Mouse (Mus musculus) liver, embryonic 13.5 days (tissue): ENCODE measurements around the gene Zfhx3. TPM values are rescaled to one million over a fixed set of nuclear protein-coding genes. Genes with fewer than 3 reads are reported as not detected.

ENCODE experiments used
- ATAC-seq: fragments of 200-750 bp; cut with Nextera tagmentation; 2 replicates; pipeline ENCODE4 v1.8.0; 2017; ENCODE audit warnings: low read depth, mild to moderate bottlenecking, moderate number of reproducible peaks, moderate library complexity
- DNase-seq: peaks from one replicate; pipeline ENCODE4 v3.0.0; 2022
- H3K27ac ChIP-seq: fragments of 300-500 bp; sonication (generic); 2 replicates; pipeline ENCODE4 v1.5.1; 2015; ENCODE audit warnings: moderate library complexity, mild to moderate bottlenecking, inconsistent platforms
- H3K27me3 ChIP-seq: fragments of 300-500 bp; sonication (generic); 2 replicates; pipeline ENCODE4 v1.6.1; 2015; ENCODE audit warnings: mild to moderate bottlenecking, inconsistent platforms
- H3K36me3 ChIP-seq: fragments of 300-500 bp; sonication (generic); 2 replicates; pipeline ENCODE4 v1.6.1; 2015; ENCODE audit warnings: mild to moderate bottlenecking, inconsistent platforms
- H3K4me1 ChIP-seq: fragments of 300-500 bp; sonication (generic); replicated peaks from 2 replicates; pipeline ENCODE4 v1.6.1; 2015; ENCODE audit warnings: inconsistent platforms
- H3K4me2 ChIP-seq: fragments of 300-500 bp; sonication (generic); 2 replicates; pipeline ENCODE4 v1.6.1; 2015; ENCODE audit warnings: inconsistent platforms, mild to moderate bottlenecking, moderate library complexity
- H3K4me3 ChIP-seq: fragments of 300-500 bp; sonication (generic); replicated peaks from 2 replicates; pipeline ENCODE4 v1.5.1; 2015; ENCODE audit warnings: mild to moderate bottlenecking, inconsistent platforms
- H3K9ac ChIP-seq: fragments of 300-500 bp; sonication (generic); 2 replicates; pipeline ENCODE4 v1.6.1; 2015; ENCODE audit warnings: mild to moderate bottlenecking, inconsistent platforms
- H3K9me3 ChIP-seq: fragments of 300-500 bp; sonication (generic); replicated peaks from 2 replicates; pipeline ENCODE4 v1.6.1; 2016; ENCODE audit warnings: inconsistent platforms
- WGBS: fragments of 180-500 bp; shearing (Covaris S2); methylation state at CpG from one replicate; pipeline ENCODE4 v1.1.7; 2015; ENCODE audit not compliant: insufficient replicate concordance; 5-methylcytosine and 5-hydroxymethylcytosine counted together
- polyA plus RNA-seq: library from polyadenylated mRNA; unstranded; fragments of >200 nt; fragmentation: Nextera tagmentation; extraction: Ambion mirVana; gene quantifications from 2 replicates; pipeline ENCODE4 v1.2.1, GENCODE M21; 2015

Gene Zfhx3
- polyA plus RNA-seq, 1 experiment from 2014 or later = 1.0 TPM

- no peak overlapping the region for H3K4me3 ChIP-seq
- H3K36me3 ChIP-seq = no peaks in the 10 kb centered on the region
- no peak overlapping the region for H3K9ac ChIP-seq
- H3K27ac ChIP-seq = no peak overlapping the region
- no peak overlapping the region for H3K4me2 ChIP-seq
- ATAC-seq (no peak), DNase-seq (no peak)
- peaks cover 22% of the 10 kb centered on the region for H3K4me1 ChIP-seq
- no peaks in the 10 kb centered on the region for H3K27me3 ChIP-seq
- no peaks in the 10 kb centered on the region for H3K9me3 ChIP-seq
- WGBS = 71% methylated on average over 9 of the region's 9 CpGs
Measured at GRCm38 (mm10) chr8:108750806-108751205, 808.4 kb downstream of the Zfhx3 start.

- H3K27ac ChIP-seq = no peak overlapping the region
- ATAC-seq = no peak
- H3K4me2 ChIP-seq = no peak overlapping the region
- H3K9me3 ChIP-seq = no peaks in the 10 kb centered on the region
- DNase-seq = no peak
- H3K9ac ChIP-seq = no peak overlapping the region
- no peaks in the 10 kb centered on the region for H3K36me3 ChIP-seq
- H3K27me3 ChIP-seq = no peaks in the 10 kb centered on the region
- H3K4me1 ChIP-seq = peaks cover 18% of the 10 kb centered on the region
- 73% methylated on average over 6 of the region's 6 CpGs for WGBS
- H3K4me3 ChIP-seq = no peak overlapping the region
Measured at GRCm38 (mm10) chr8:108754556-108754955, 812.1 kb downstream of the Zfhx3 start.

GRCm38 (mm10) chr8:108755400-108756325 lies 813.2 kb downstream of the Zfhx3 start:
- Histone ChIP-seq H3K4me3 (no peak overlapping the region), H3K9ac (no peak overlapping the region), H3K4me1 (peaks cover 23% of the 10 kb centered on the region), H3K27ac (no peak overlapping the region), H3K27me3 (no peaks in the 10 kb centered on the region), H3K9me3 (no peaks in the 10 kb centered on the region), H3K36me3 (no peaks in the 10 kb centered on the region), H3K4me2 (no peak overlapping the region)
- 79% methylated on average over 19 of the region's 19 CpGs for WGBS
- DNase-seq (no peak), ATAC-seq (no peak)

DNA sequence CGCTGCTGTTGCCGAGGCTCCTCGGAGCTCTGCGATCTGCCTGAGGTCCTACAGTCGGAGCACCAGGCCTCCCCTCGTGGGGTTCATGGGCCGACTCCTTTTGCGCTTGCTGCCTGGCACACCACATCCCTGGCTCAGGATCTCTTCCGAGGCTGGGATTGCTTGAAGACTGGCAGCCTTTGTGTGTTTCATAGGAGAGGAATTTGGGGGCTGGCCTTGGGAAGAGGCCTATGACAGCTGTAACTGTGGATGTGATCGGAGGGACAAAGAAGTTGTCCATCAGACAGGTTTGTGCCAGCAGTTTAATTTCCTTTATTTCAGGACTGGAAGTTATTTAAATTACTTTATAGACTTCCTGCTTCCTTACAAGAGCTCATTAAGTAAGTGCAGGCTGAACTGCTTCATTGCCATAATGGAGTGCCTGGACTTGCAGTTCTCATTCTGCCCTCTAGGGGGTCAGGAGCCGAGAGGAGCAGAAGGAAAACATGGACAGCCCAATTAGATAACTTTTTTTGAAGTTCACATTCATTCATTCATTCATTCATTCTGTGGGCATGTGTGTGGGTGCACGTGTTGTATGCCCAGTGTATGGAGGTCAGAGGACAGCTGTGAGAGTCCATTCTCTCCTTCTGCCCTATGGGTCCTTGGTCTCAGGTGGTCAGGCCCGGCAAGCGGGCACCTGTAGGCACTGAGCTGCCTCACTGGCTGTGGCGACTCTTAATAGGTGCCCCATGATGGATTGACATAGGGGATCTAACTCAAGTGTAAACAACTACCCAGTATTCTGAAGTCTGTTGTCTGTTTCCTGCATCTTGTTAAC lies 817.3 kb downstream of the Zfhx3 start:
- Histone ChIP-seq H3K9me3 (no peaks in the 10 kb centered on the region), H3K27ac (no peak overlapping the region), H3K4me2 (no peak overlapping the region), H3K4me1 (peaks cover 44% of the 10 kb centered on the region), H3K4me3 (no peak overlapping the region), H3K9ac (no peak overlapping the region), H3K36me3 (no peaks in the 10 kb centered on the region), H3K27me3 (no peaks in the 10 kb centered on the region)
- ATAC-seq (no peak), DNase-seq (peak; percentile 29)
- WGBS = 73% methylated on average over 15 of the region's 15 CpGs

DNA sequence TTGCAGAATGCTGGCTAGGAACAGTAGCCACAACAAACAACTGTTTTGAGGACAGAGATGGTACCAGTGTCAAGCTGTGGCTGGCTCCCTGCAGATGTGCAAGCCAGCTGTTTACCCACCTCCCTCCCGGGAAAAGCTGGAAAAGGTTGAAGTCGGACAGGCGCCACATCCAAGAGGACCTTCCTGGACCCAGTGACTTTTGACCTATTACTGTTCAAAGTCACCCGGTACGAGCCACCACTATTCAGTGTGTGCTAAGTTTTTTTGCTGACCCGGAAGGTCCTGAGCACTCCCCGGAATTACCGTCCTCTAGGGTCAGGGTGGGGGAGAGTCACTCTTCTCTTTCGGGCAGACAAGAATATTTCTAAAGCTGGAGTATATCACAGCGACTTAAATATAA lies 818.3 kb downstream of the Zfhx3 start:
- no peaks in the 10 kb centered on the region for H3K9me3 ChIP-seq
- H3K4me1 ChIP-seq = peaks cover 52% of the 10 kb centered on the region
- H3K36me3 ChIP-seq = no peaks in the 10 kb centered on the region
- no peak overlapping the region for H3K4me3 ChIP-seq
- H3K9ac ChIP-seq = no peak overlapping the region
- H3K27me3 ChIP-seq = no peaks in the 10 kb centered on the region
- peak; percentile 43; the same call in 1 of the 2 replicates for ATAC-seq
- no peak overlapping the region for H3K27ac ChIP-seq
- no peak for DNase-seq
- WGBS = 66% methylated on average over 10 of the region's 10 CpGs
- no peak overlapping the region for H3K4me2 ChIP-seq

GRCm38 (mm10) chr8:108762567-108762966 lies 820.1 kb downstream of the Zfhx3 start:
- ATAC-seq (no peak), DNase-seq (no peak)
- Histone ChIP-seq H3K9ac (no peak overlapping the region), H3K36me3 (no peaks in the 10 kb centered on the region), H3K9me3 (no peaks in the 10 kb centered on the region), H3K27ac (no peak overlapping the region), H3K4me1 (peaks cover 67% of the 10 kb centered on the region), H3K4me2 (no peak overlapping the region), H3K4me3 (no peak overlapping the region), H3K27me3 (no peaks in the 10 kb centered on the region)
- WGBS = 38% methylated on average over 7 of the region's 7 CpGs

DNA sequence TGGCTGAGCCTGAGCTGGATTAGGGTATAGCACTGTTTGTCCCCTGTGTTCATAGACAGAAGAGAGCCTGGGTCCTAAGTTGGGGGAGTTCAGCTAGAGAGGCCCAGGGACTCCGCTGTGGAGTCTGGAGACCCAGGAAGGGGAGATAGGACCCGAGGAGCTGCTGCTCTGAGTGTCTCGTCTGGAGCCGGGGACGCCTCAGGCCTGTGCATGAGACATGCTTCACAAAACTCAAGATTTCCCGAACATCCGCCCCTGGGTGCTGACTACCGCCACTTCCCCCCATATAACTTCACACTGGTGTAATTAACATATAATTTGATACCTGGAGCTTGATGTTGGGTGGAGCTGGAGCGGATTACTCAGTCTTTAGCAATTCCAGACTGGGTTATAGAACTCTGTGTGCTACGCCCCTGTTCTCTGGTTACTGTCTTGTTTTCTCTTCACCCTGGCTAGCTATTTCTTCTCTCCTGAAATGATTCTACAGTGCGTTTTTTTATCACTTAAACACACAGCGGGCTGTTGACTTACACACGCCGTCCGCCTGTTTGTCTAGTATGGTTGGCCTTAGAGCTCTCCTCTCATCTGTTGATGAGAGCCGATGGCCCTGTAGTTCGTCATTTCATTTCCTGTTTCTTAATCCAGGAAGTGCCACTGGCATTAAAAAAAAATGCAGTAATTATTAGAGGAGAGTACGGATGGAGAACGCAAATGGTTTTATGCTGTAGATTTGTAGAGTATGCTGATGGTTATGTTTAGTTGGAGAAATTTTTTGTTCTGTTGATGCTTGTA lies 822.2 kb downstream of the Zfhx3 start:
- no peak overlapping the region for H3K9ac ChIP-seq
- H3K4me1 ChIP-seq = peaks cover 54% of the 10 kb centered on the region
- H3K9me3 ChIP-seq = no peaks in the 10 kb centered on the region
- WGBS = 59% methylated on average over 19 of the region's 19 CpGs
- H3K4me2 ChIP-seq = no peak overlapping the region
- ATAC-seq = no peak
- no peak overlapping the region for H3K4me3 ChIP-seq
- DNase-seq = no peak
- no peaks in the 10 kb centered on the region for H3K36me3 ChIP-seq
- H3K27ac ChIP-seq = no peak overlapping the region
- H3K27me3 ChIP-seq = no peaks in the 10 kb centered on the region

- no peaks in the 10 kb centered on the region for H3K9me3 ChIP-seq
- no peak for ATAC-seq
- no peak for DNase-seq
- no peak overlapping the region for H3K4me2 ChIP-seq
- H3K27me3 ChIP-seq = no peaks in the 10 kb centered on the region
- no peaks in the 10 kb centered on the region for H3K36me3 ChIP-seq
- H3K9ac ChIP-seq = no peak overlapping the region
- peak overlapping the region; percentile 9; the same call in 1 of the 2 replicates for H3K27ac ChIP-seq
- H3K4me1 ChIP-seq = peaks cover 49% of the 10 kb centered on the region
- WGBS = 69% methylated on average over 6 of the region's 6 CpGs
- no peak overlapping the region for H3K4me3 ChIP-seq
Measured at GRCm38 (mm10) chr8:108766102-108766501, 823.7 kb downstream of the Zfhx3 start.

DNA sequence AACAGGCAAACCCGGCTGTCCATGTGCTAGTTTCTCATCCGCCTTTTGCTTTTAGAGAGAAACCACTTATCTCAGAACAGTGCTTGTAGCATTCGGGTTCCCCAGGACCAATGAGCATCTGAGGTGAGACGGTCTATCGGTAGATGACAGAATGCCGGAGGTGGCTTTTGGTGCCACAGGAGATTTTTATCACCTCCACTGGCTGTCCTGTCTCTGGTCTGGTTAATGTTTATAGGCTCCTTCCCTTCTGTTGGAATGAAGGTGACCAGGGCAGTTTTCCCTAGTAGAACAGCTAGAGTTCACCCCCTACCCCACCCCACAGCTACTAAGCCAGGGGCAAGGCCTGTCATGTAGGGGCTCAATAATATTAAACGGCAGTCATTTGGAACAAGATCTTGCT lies 825.6 kb downstream of the Zfhx3 start:
- DNase-seq (no peak), ATAC-seq (0 out of 2 replicates have a peak, but pooled peaks have one; percentile 24)
- no peak overlapping the region for H3K27ac ChIP-seq
- no peaks in the 10 kb centered on the region for H3K27me3 ChIP-seq
- H3K4me3 ChIP-seq = no peak overlapping the region
- H3K9ac ChIP-seq = no peak overlapping the region
- H3K36me3 ChIP-seq = no peaks in the 10 kb centered on the region
- H3K4me2 ChIP-seq = no peak overlapping the region
- H3K4me1 ChIP-seq = peaks cover 40% of the 10 kb centered on the region
- WGBS = 67% methylated on average over 7 of the region's 7 CpGs
- no peaks in the 10 kb centered on the region for H3K9me3 ChIP-seq

DNA sequence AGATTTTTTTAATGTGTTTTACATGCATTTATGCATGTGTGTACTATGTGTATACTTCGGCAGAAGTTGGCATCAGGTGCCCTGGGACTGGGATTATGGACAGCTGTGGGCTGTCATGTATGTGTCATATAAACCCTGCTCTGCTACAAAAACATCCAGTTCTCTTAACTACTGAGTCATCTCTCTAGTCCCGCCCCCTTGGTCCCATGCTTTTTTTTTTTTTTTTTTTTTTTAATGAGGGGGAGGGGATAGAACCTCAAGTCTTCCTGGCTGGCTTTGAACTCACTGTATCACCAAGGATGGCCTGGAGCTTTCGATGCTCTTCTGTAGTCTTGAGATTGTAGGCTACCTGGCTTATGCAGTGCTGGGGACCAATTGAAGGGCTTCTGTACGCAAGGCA lies 827.9 kb downstream of the Zfhx3 start:
- 69% methylated on average over 4 of the region's 4 CpGs for WGBS
- ATAC-seq (no peak), DNase-seq (no peak)
- no peaks in the 10 kb centered on the region for H3K27me3 ChIP-seq
- H3K4me3 ChIP-seq = no peak overlapping the region
- no peak overlapping the region for H3K4me2 ChIP-seq
- no peak overlapping the region for H3K27ac ChIP-seq
- H3K36me3 ChIP-seq = no peaks in the 10 kb centered on the region
- no peak overlapping the region for H3K9ac ChIP-seq
- no peaks in the 10 kb centered on the region for H3K9me3 ChIP-seq
- peaks cover 25% of the 10 kb centered on the region for H3K4me1 ChIP-seq

GRCm38 (mm10) chr8:108773436-108773835 lies 831.0 kb downstream of the Zfhx3 start:
- DNase-seq = no peak
- no peak for ATAC-seq

More at GRCm38 (mm10) chr8:108773436-108773835, 831.0 kb downstream of the Zfhx3 start:
- no peak overlapping the region for H3K9ac ChIP-seq
- no peak overlapping the region for H3K4me2 ChIP-seq
- no peaks in the 10 kb centered on the region for H3K27me3 ChIP-seq
- no peaks in the 10 kb centered on the region for H3K9me3 ChIP-seq
- no peak overlapping the region for H3K27ac ChIP-seq
- no peaks in the 10 kb centered on the region for H3K36me3 ChIP-seq
- H3K4me3 ChIP-seq = no peak overlapping the region
- H3K4me1 ChIP-seq = peaks cover 16% of the 10 kb centered on the region
- 72% methylated on average over 6 of the region's 6 CpGs for WGBS
